Mouse (Mus musculus) limb, embryonic 13.5 days (tissue): ENCODE data around the gene Fscn1. TPM values are rescaled to one million over a fixed set of nuclear protein-coding genes. Genes with fewer than 3 reads are reported as not detected.
A peak's percentile ranks its signal among the peaks of the same experiment; 100 is the strongest.

ENCODE experiments used
- ATAC-seq: fragments of 200-750 bp; cut with Nextera tagmentation; 2 replicates; pipeline ENCODE4 v1.8.0; 2017; ENCODE audit warnings: low read depth, moderate number of reproducible peaks, moderate TSS enrichment; ENCODE audit not compliant: low FRiP score
- H3K27ac ChIP-seq: fragments of 300-500 bp; sonication (generic); 2 replicates; pipeline ENCODE4 v1.5.1; 2015; ENCODE audit warnings: inconsistent platforms, mild to moderate bottlenecking, moderate library complexity
- H3K27me3 ChIP-seq: fragments of 300-500 bp; sonication (generic); 2 replicates; pipeline ENCODE4 v1.6.1; 2015; ENCODE audit warnings: mild to moderate bottlenecking, inconsistent platforms
- H3K36me3 ChIP-seq: fragments of 300-500 bp; sonication (generic); 2 replicates; pipeline ENCODE4 v1.6.1; 2015; ENCODE audit warnings: inconsistent platforms, mild to moderate bottlenecking, moderate library complexity
- H3K4me1 ChIP-seq: fragments of 300-500 bp; sonication (generic); 2 replicates; pipeline ENCODE4 v1.6.1; 2015; ENCODE audit warnings: inconsistent platforms
- H3K4me2 ChIP-seq: fragments of 300-500 bp; sonication (generic); replicated peaks from 2 replicates; pipeline ENCODE4 v1.6.1; 2015; ENCODE audit warnings: inconsistent platforms, mild to moderate bottlenecking, moderate library complexity
- H3K4me3 ChIP-seq: fragments of 300-500 bp; sonication (generic); 2 replicates; pipeline ENCODE4 v1.5.1; 2015; ENCODE audit warnings: moderate library complexity, mild to moderate bottlenecking, inconsistent platforms
- H3K9ac ChIP-seq: fragments of 300-500 bp; sonication (generic); 2 replicates; pipeline ENCODE4 v1.6.1; 2015; ENCODE audit warnings: mild to moderate bottlenecking, inconsistent platforms
- H3K9me3 ChIP-seq: fragments of 300-500 bp; sonication (generic); 2 replicates; pipeline ENCODE4 v1.6.1; 2016; ENCODE audit warnings: inconsistent platforms
- WGBS: fragments of 180-500 bp; shearing (Covaris S2); methylation state at CpG from one replicate; pipeline ENCODE4 v1.1.7; 2015; 5-methylcytosine and 5-hydroxymethylcytosine counted together
- polyA plus RNA-seq: library from polyadenylated mRNA; unstranded; fragments of >200 nt; fragmentation: Nextera tagmentation; extraction: Ambion mirVana; gene quantifications from 2 replicates; pipeline ENCODE4 v1.2.1, GENCODE M21; 2015

Fscn1 gene
- polyA plus RNA-seq, 1 experiment from 2014 or later: 428 TPM

- H3K4me2 ChIP-seq: no peak overlapping the region
- H3K4me1 ChIP-seq: no peaks in the 10 kb centered on the region
Measured at GRCm38 (mm10) chr5:142983174-142983573, 23.0 kb downstream of the Fscn1 start.

GRCm38 (mm10) chr5:142984271-142984670 is 24.1 kb downstream of the Fscn1 start:
- Histone ChIP-seq H3K4me1 (no peaks in the 10 kb centered on the region), H3K36me3 (no peaks in the 10 kb centered on the region), H3K9me3 (0 out of 2 replicates have a peak, but pooled peaks cover 3% of the 10 kb centered on the region), H3K27ac (no peak overlapping the region), H3K9ac (no peak overlapping the region), H3K4me2 (no peak overlapping the region), H3K4me3 (no peak overlapping the region), H3K27me3 (no peaks in the 10 kb centered on the region)
- no peak for ATAC-seq
- 91% methylated on average over 10 of the region's 10 CpGs for WGBS

More at GRCm38 (mm10) chr5:142983174-142983573, 23.0 kb downstream of the Fscn1 start:
- no peak overlapping the region for H3K27ac ChIP-seq
- no peak overlapping the region for H3K9ac ChIP-seq
- 0 out of 2 replicates have a peak, but pooled peaks cover 3% of the 10 kb centered on the region for H3K9me3 ChIP-seq
- H3K4me3 ChIP-seq: no peak overlapping the region
- WGBS: 72% methylated on average over 8 of the region's 8 CpGs
- no peak for ATAC-seq
- no peaks in the 10 kb centered on the region for H3K36me3 ChIP-seq
- no peaks in the 10 kb centered on the region for H3K27me3 ChIP-seq

- Histone ChIP-seq H3K36me3 (peaks cover 37% of the 10 kb centered on the region), H3K4me1 (no peaks in the 10 kb centered on the region), H3K27ac (no peak overlapping the region), H3K4me3 (no peak overlapping the region), H3K27me3 (no peaks in the 10 kb centered on the region), H3K9ac (no peak overlapping the region), H3K4me2 (no peak overlapping the region), H3K9me3 (0 out of 2 replicates have a peak, but pooled peaks cover 3% of the 10 kb centered on the region)
- WGBS: 80% methylated on average over 5 of the region's 5 CpGs
- ATAC-seq: no peak
Measured at GRCm38 (mm10) chr5:142988520-142988919, 28.4 kb downstream of the Fscn1 start.

- WGBS: 68% methylated on average over 3 of the region's 3 CpGs
- Histone ChIP-seq H3K4me1 (no peaks in the 10 kb centered on the region), H3K27ac (no peak overlapping the region), H3K9ac (no peak overlapping the region), H3K36me3 (peaks cover 44% of the 10 kb centered on the region), H3K4me2 (no peak overlapping the region), H3K4me3 (no peak overlapping the region), H3K9me3 (0 out of 2 replicates have a peak, but pooled peaks cover 3% of the 10 kb centered on the region), H3K27me3 (no peaks in the 10 kb centered on the region)
- no peak for ATAC-seq
Measured at GRCm38 (mm10) chr5:142989167-142989566, 29.0 kb downstream of the Fscn1 start.

- Histone ChIP-seq H3K9me3 (no peaks in the 10 kb centered on the region), H3K4me2 (no peak overlapping the region), H3K27ac (no peak overlapping the region), H3K4me3 (no peak overlapping the region), H3K4me1 (peaks cover 22% of the 10 kb centered on the region), H3K36me3 (peaks cover 61% of the 10 kb centered on the region), H3K9ac (no peak overlapping the region), H3K27me3 (no peaks in the 10 kb centered on the region)
- ATAC-seq: no peak
- 74% methylated on average over 2 of the region's 2 CpGs for WGBS
Measured at GRCm38 (mm10) chr5:142994746-142995145, 34.6 kb downstream of the Fscn1 start.

- peaks cover 35% of the 10 kb centered on the region for H3K36me3 ChIP-seq
- ATAC-seq: no peak
- H3K4me3 ChIP-seq: no peak overlapping the region
- no peaks in the 10 kb centered on the region for H3K9me3 ChIP-seq
- H3K27me3 ChIP-seq: no peaks in the 10 kb centered on the region
- H3K4me2 ChIP-seq: no peak overlapping the region
- WGBS: 63% methylated on average over 9 of the region's 9 CpGs
- H3K27ac ChIP-seq: no peak overlapping the region
- H3K9ac ChIP-seq: peak overlapping the region; percentile 39; the same call in 1 of the 2 replicates
- peaks cover 50% of the 10 kb centered on the region for H3K4me1 ChIP-seq
Measured at GRCm38 (mm10) chr5:142997526-142997925, 37.4 kb downstream of the Fscn1 start.

- no peak overlapping the region for H3K4me3 ChIP-seq
Measured at GRCm38 (mm10) chr5:142998171-142998570, 38.0 kb downstream of the Fscn1 start.

GRCm38 (mm10) chr5:143000091-143000490 is 39.9 kb downstream of the Fscn1 start:
- ATAC-seq: no peak
- H3K9me3 ChIP-seq: no peaks in the 10 kb centered on the region
- peak overlapping the region; percentile 25 for H3K4me3 ChIP-seq
- peaks cover 18% of the 10 kb centered on the region for H3K36me3 ChIP-seq
- no peaks in the 10 kb centered on the region for H3K27me3 ChIP-seq
- WGBS: 25% methylated on average over 4 of the region's 4 CpGs
- H3K4me1 ChIP-seq: peaks cover 54% of the 10 kb centered on the region
- H3K4me2 ChIP-seq: peak overlapping the region; percentile 60
- peak overlapping the region; percentile 98 for H3K27ac ChIP-seq
- no peak overlapping the region for H3K9ac ChIP-seq

More at GRCm38 (mm10) chr5:142998171-142998570, 38.0 kb downstream of the Fscn1 start:
- H3K27me3 ChIP-seq: no peaks in the 10 kb centered on the region
- H3K4me2 ChIP-seq: no peak overlapping the region
- peak overlapping the region; percentile 39; the same call in 1 of the 2 replicates for H3K27ac ChIP-seq
- H3K9ac ChIP-seq: peak overlapping the region; percentile 39; the same call in 1 of the 2 replicates
- no peaks in the 10 kb centered on the region for H3K9me3 ChIP-seq
- peaks cover 54% of the 10 kb centered on the region for H3K4me1 ChIP-seq
- no peak for ATAC-seq
- peaks cover 29% of the 10 kb centered on the region for H3K36me3 ChIP-seq
- WGBS: 45% methylated on average over 2 of the region's 2 CpGs

GRCm38 (mm10) chr5:143000654-143001500 is 40.7 kb downstream of the Fscn1 start:
- peak overlapping the region; percentile 31; the same call in 1 of the 2 replicates for H3K9ac ChIP-seq
- peaks cover 16% of the 10 kb centered on the region for H3K36me3 ChIP-seq
- peak overlapping the region; percentile 60 for H3K4me2 ChIP-seq
- peak overlapping the region; percentile 25 for H3K4me3 ChIP-seq
- WGBS: 11% methylated on average over 9 of the region's 9 CpGs
- peaks cover 54% of the 10 kb centered on the region for H3K4me1 ChIP-seq
- no peaks in the 10 kb centered on the region for H3K9me3 ChIP-seq
- ATAC-seq: peak; percentile 97
- H3K27ac ChIP-seq: peak overlapping the region; percentile 98
- no peaks in the 10 kb centered on the region for H3K27me3 ChIP-seq

- no peak overlapping the region for H3K4me2 ChIP-seq
- H3K4me3 ChIP-seq: no peak overlapping the region
- no peak for ATAC-seq
- H3K36me3 ChIP-seq: peaks cover 52% of the 10 kb centered on the region
- H3K9ac ChIP-seq: no peak overlapping the region
- H3K4me1 ChIP-seq: no peaks in the 10 kb centered on the region
- H3K27ac ChIP-seq: no peak overlapping the region
- H3K27me3 ChIP-seq: no peaks in the 10 kb centered on the region
- no peaks in the 10 kb centered on the region for H3K9me3 ChIP-seq
- 81% methylated on average over 11 of the region's 11 CpGs for WGBS
Measured at GRCm38 (mm10) chr5:143009383-143009782, 49.2 kb downstream of the Fscn1 start.

GRCm38 (mm10) chr5:143017401-143017800 is 57.3 kb downstream of the Fscn1 start:
- no peak for ATAC-seq
- Histone ChIP-seq H3K27me3 (no peaks in the 10 kb centered on the region), H3K27ac (no peak overlapping the region), H3K4me3 (no peak overlapping the region), H3K9me3 (no peaks in the 10 kb centered on the region), H3K4me2 (no peak overlapping the region), H3K4me1 (no peaks in the 10 kb centered on the region), H3K36me3 (peaks cover 66% of the 10 kb centered on the region), H3K9ac (no peak overlapping the region)
- 88% methylated on average over 5 of the region's 5 CpGs for WGBS
